Mouse (Mus musculus): ENCODE measurements around the gene Cwc27. TPM values are rescaled to one million over a fixed set of nuclear protein-coding genes. Genes with fewer than 3 reads are reported as not detected.

Gene Cwc27
- polyA plus RNA-seq, 1 experiment = 5.1 TPM

GRCm38 (mm10) chr13:104684361-104685011 is 132.5 kb downstream of the Cwc27 start:
- Histone ChIP-seq H3K4me3 (ENCODE audit: insufficient read depth, poor library complexity, severe bottlenecking) (no peak overlapping the region), H3K79me3 (ENCODE audit: low read depth) (no peaks in the 10 kb centered on the region), H3K36me3 (ENCODE audit: control insufficient read depth, insufficient read depth) (no peaks in the 10 kb centered on the region), H3K27me3 (ENCODE audit: control insufficient read depth, insufficient read depth, insufficient read length) (no peaks in the 10 kb centered on the region), H3ac (ENCODE audit: control insufficient read depth, insufficient read length, low read depth) (no peak overlapping the region), H3K79me2 (ENCODE audit: control insufficient read depth, insufficient read depth) (no peaks in the 10 kb centered on the region)
- no peak for TF ChIP-seq MYOD1 (IDR thresholded peaks at IDR 0.05; ENCODE audit: control insufficient read depth, insufficient read length, low read depth)
- no peak for TF ChIP-seq USF1 (IDR thresholded peaks at IDR 0.05; ENCODE audit: low read depth)
- TF ChIP-seq MYOG (IDR thresholded peaks at IDR 0.05; ENCODE audit: control insufficient read depth, extremely low read depth, insufficient read length) = no peak
- TF ChIP-seq CEBPB (IDR thresholded peaks at IDR 0.05; ENCODE audit: low read depth) = no peak
- TF ChIP-seq CTCF (IDR thresholded peaks at IDR 0.05; ENCODE audit: control insufficient read depth, insufficient read depth, insufficient read length) = no peak
- no peak for TF ChIP-seq FOSL1 (IDR thresholded peaks at IDR 0.05; ENCODE audit: insufficient read depth, low read length, poor library complexity, severe bottlenecking)
- TF ChIP-seq MAX (IDR thresholded peaks at IDR 0.05) = no peak

GRCm38 (mm10) chr13:104681212-104681611 is 135.7 kb downstream of the Cwc27 start:
- TF ChIP-seq MYOG (IDR thresholded peaks at IDR 0.05; ENCODE audit: control insufficient read depth, extremely low read depth, insufficient read length) (no peak), CEBPB (IDR thresholded peaks at IDR 0.05; ENCODE audit: low read depth) (no peak), CTCF (IDR thresholded peaks at IDR 0.05; ENCODE audit: control insufficient read depth, insufficient read depth, insufficient read length) (no peak), FOSL1 (IDR thresholded peaks at IDR 0.05; ENCODE audit: insufficient read depth, low read length, poor library complexity, severe bottlenecking) (no peak), USF1 (IDR thresholded peaks at IDR 0.05; ENCODE audit: low read depth) (no peak), MYOD1 (IDR thresholded peaks at IDR 0.05; ENCODE audit: control insufficient read depth, insufficient read length, low read depth) (no peak), MAX (IDR thresholded peaks at IDR 0.05) (no peak)
- no peaks in the 10 kb centered on the region for H3K79me2 ChIP-seq (ENCODE audit: control insufficient read depth, insufficient read depth)
- no peaks in the 10 kb centered on the region for H3K79me3 ChIP-seq (ENCODE audit: low read depth)
- H3K4me3 ChIP-seq (ENCODE audit: insufficient read depth, poor library complexity, severe bottlenecking) = no peak overlapping the region
- no peaks in the 10 kb centered on the region for H3K27me3 ChIP-seq (ENCODE audit: control insufficient read depth, insufficient read depth, insufficient read length)
- H3K36me3 ChIP-seq (ENCODE audit: control insufficient read depth, insufficient read depth) = no peaks in the 10 kb centered on the region
- no peak overlapping the region for H3ac ChIP-seq (ENCODE audit: control insufficient read depth, insufficient read length, low read depth)

GRCm38 (mm10) chr13:104661188-104661587 is 155.8 kb downstream of the Cwc27 start:
- TF ChIP-seq USF1 (IDR thresholded peaks at IDR 0.05; ENCODE audit: low read depth) (no peak), CTCF (IDR thresholded peaks at IDR 0.05; ENCODE audit: control insufficient read depth, insufficient read depth, insufficient read length) (no peak)
- Histone ChIP-seq H3K4me3 (ENCODE audit: insufficient read depth, poor library complexity, severe bottlenecking) (no peak overlapping the region), H3K79me2 (ENCODE audit: control insufficient read depth, insufficient read depth) (no peaks in the 10 kb centered on the region), H3K79me3 (ENCODE audit: low read depth) (no peaks in the 10 kb centered on the region), H3ac (ENCODE audit: control insufficient read depth, insufficient read length, low read depth) (no peak overlapping the region), H3K36me3 (ENCODE audit: control insufficient read depth, insufficient read depth) (peaks cover 2% of the 10 kb centered on the region), H3K27me3 (ENCODE audit: control insufficient read depth, insufficient read depth, insufficient read length) (no peaks in the 10 kb centered on the region)

GRCm38 (mm10) chr13:104660042-104660680 is 156.8 kb downstream of the Cwc27 start:
- H3ac ChIP-seq (ENCODE audit: control insufficient read depth, insufficient read length, low read depth) = no peak overlapping the region
- no peaks in the 10 kb centered on the region for H3K27me3 ChIP-seq (ENCODE audit: control insufficient read depth, insufficient read depth, insufficient read length)
- H3K79me2 ChIP-seq (ENCODE audit: control insufficient read depth, insufficient read depth) = no peaks in the 10 kb centered on the region
- H3K79me3 ChIP-seq (ENCODE audit: low read depth) = no peaks in the 10 kb centered on the region
- H3K4me3 ChIP-seq (ENCODE audit: insufficient read depth, poor library complexity, severe bottlenecking) = no peak overlapping the region
- peaks cover 2% of the 10 kb centered on the region for H3K36me3 ChIP-seq (ENCODE audit: control insufficient read depth, insufficient read depth)
- TF ChIP-seq MAX (IDR thresholded peaks at IDR 0.05) (no peak), MYOG (IDR thresholded peaks at IDR 0.05; ENCODE audit: control insufficient read depth, extremely low read depth, insufficient read length) (no peak), MYOD1 (IDR thresholded peaks at IDR 0.05; ENCODE audit: control insufficient read depth, insufficient read length, low read depth) (no peak), CTCF (IDR thresholded peaks at IDR 0.05; ENCODE audit: control insufficient read depth, insufficient read depth, insufficient read length) (no peak), FOSL1 (IDR thresholded peaks at IDR 0.05; ENCODE audit: insufficient read depth, low read length, poor library complexity, severe bottlenecking) (no peak), CEBPB (IDR thresholded peaks at IDR 0.05; ENCODE audit: low read depth) (no peak), USF1 (IDR thresholded peaks at IDR 0.05; ENCODE audit: low read depth) (no peak)

- Histone ChIP-seq H3K4me3 (ENCODE audit: insufficient read depth, poor library complexity, severe bottlenecking) (no peak overlapping the region), H3ac (ENCODE audit: control insufficient read depth, insufficient read length, low read depth) (no peak overlapping the region), H3K36me3 (ENCODE audit: control insufficient read depth, insufficient read depth) (peaks cover 2% of the 10 kb centered on the region), H3K79me2 (ENCODE audit: control insufficient read depth, insufficient read depth) (no peaks in the 10 kb centered on the region), H3K79me3 (ENCODE audit: low read depth) (no peaks in the 10 kb centered on the region), H3K27me3 (ENCODE audit: control insufficient read depth, insufficient read depth, insufficient read length) (no peaks in the 10 kb centered on the region)
- no peak for TF ChIP-seq MYOG (IDR thresholded peaks at IDR 0.05; ENCODE audit: control insufficient read depth, extremely low read depth, insufficient read length)
- TF ChIP-seq FOSL1 (IDR thresholded peaks at IDR 0.05; ENCODE audit: insufficient read depth, low read length, poor library complexity, severe bottlenecking) = no peak
- TF ChIP-seq CEBPB (IDR thresholded peaks at IDR 0.05; ENCODE audit: low read depth) = no peak
- TF ChIP-seq MYOD1 (IDR thresholded peaks at IDR 0.05; ENCODE audit: control insufficient read depth, insufficient read length, low read depth) = no peak
- no peak for TF ChIP-seq MAX (IDR thresholded peaks at IDR 0.05)
- no peak for TF ChIP-seq USF1 (IDR thresholded peaks at IDR 0.05; ENCODE audit: low read depth)
- TF ChIP-seq CTCF (IDR thresholded peaks at IDR 0.05; ENCODE audit: control insufficient read depth, insufficient read depth, insufficient read length) = no peak
These were observed 160.2 kb downstream of the Cwc27 start for GRCm38 (mm10) chr13:104656666-104657272.

All from C2C12 (cell line).